Mouse (Mus musculus) brain, embryonic 14.5 days (tissue): ENCODE measurements at regions not wholly inside any gene's neighbourhood (a gene's known extent, or its start where the extent isn't known, plus 50 kb on each side); places are given as distances from the start of the nearest gene placed in this dataset.

Experiments used
- CTCF ChIP-seq: fragments of 200-500 bp; IDR thresholded peaks from 2 replicates; pipeline ENCODE4 v1.5.1; 2012; ENCODE audit warnings: inconsistent platforms, mild to moderate bottlenecking, moderate library complexity, borderline replicate concordance; ENCODE audit not compliant: insufficient read depth, insufficient read length; ENCODE audit errors: extremely low read depth
- POLR2A ChIP-seq: fragments of 200-500 bp; IDR thresholded peaks from 2 replicates; pipeline ENCODE4 v1.6.1; 2012; ENCODE audit warnings: mild to moderate bottlenecking, inconsistent platforms, borderline replicate concordance; ENCODE audit not compliant: poor library complexity, insufficient read depth, insufficient read length, severe bottlenecking; ENCODE audit errors: extremely low read depth

DNA sequence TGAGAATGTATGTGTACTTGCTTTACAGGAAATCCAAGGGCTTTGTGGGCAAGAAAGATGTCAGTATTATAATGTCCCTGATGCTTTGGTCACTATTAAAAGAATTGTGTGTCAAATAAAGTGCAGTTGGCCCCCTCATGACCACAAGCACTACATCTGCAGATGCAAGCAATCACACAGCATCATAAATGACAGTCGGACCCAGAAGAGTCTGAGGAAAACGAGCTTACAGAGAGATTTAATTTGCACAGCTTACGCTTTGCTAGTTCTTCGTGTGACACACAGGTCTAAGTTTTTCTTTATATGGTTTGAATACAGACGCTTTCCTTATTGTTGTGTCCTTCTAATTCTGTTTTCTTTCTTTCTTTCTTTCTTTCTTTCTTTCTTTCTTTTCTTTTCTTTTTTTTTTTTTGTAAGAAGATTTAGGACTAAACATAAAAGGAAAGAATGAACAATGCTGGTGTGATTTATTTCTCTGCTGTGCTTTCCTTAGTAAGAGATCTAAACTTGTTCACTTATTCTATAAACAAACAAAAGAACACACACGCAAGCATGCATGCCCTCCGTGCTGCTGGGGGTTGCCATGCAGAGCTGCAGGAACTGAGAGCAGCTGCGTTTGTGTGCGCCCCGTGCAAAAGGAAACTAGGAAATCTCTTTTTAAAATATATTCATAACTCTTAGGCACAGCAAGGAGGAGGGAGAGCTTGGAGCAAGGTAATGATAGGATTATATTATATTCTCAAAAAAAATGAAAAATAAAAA, 112.6 kb upstream of the Ccser1 start:
- TF ChIP-seq CTCF (no peak), POLR2A (no peak)
